Comparison of ENCODE assay signal across 24 mouse cellular contexts in the genomic region with DNA sequence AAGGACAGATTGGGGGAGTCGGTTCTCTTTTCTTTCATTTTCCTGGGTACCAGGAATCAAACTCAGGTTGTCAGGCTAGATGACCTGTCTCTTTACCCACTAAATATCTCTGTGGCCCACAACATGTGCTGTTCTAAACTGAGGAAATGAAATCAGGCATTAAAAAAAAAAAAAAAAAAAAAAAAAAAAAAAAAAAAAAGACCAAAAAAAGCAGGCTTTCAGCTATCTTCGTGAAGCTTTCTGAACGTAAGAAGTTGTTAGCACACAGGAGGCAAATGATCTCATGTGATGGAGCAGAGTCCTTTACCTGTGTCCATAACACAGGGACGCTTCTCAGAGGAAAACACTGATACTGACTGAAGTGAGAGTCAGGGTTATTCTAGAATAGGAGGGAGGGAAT. TPM values are rescaled to one million over a fixed set of nuclear protein-coding genes. Genes with fewer than 3 reads are reported as not detected.
DNase-seq lines count a peak whose midpoint lies in the region; ATAC-seq and TF ChIP-seq lines count a peak whose summit lies in the region.
"Had no signal": no experiment of that assay in that cellular context is flagged by ENCODE, and none has a peak within 500 bp of the region (broad histone marks: within the 10 kb centered on the region; RNA-seq: fewer than 3 reads in every experiment).

No protein-coding gene starts in this region.

- H3K27me3 ChIP-seq in midbrain, embryonic 11.5 days (ENCODE audit: control insufficient read depth, insufficient read depth, low read length) = no peaks in the 10 kb centered on the region
- no peaks in the 10 kb centered on the region for H3K27me3 ChIP-seq in midbrain, embryonic 13.5 days
- H3K27me3 ChIP-seq in CH12.LX (replicated peaks) (no peaks in the 10 kb centered on the region), MEL (ENCODE audit: control insufficient read depth in 1 of 2, insufficient read depth in 2 of 2, low read length in 2 of 2) (no peaks in the 10 kb centered on the region)
- H3K27me3 ChIP-seq in neural tube, embryonic 15.5 days (replicated peaks) = no peaks in the 10 kb centered on the region
- H3K27me3 ChIP-seq: Patski had no signal

- no peak for ATAC-seq in midbrain, embryonic 11.5 days (ENCODE audit: low FRiP score)
- no peak for ATAC-seq in midbrain, embryonic 13.5 days
- ATAC-seq in neural tube, embryonic 15.5 days (ENCODE audit: low FRiP score) = no peak
- ATAC-seq: activated CD4-positive, CD25-positive, alpha-beta regulatory T cell, adult 4 months; CD4-positive, CD25-positive, alpha-beta regulatory T cell, adult 4 months had no signal

- no peak overlapping the region for H3K9ac ChIP-seq in midbrain, embryonic 11.5 days (ENCODE audit: low read length)
- no peak overlapping the region for H3K9ac ChIP-seq in midbrain, embryonic 13.5 days (replicated peaks)
- H3K9ac ChIP-seq in CH12.LX (ENCODE audit: insufficient read depth, low read depth) = no peak overlapping the region
- H3K9ac ChIP-seq in ES-E14 (ENCODE audit: insufficient read depth, low read depth, low read length, poor library complexity, severe bottlenecking) = no peak overlapping the region
- no peak overlapping the region for H3K9ac ChIP-seq in MEL (ENCODE audit: control insufficient read depth, low read depth, low read length, poor library complexity, severe bottlenecking)
- H3K9ac ChIP-seq in neural tube, embryonic 15.5 days (replicated peaks) = no peak overlapping the region

- in situ Hi-C loops in CH12.LX (cut with MboI; ENCODE audit: low pct_ligation_motif_present, low pct_unique_long_range_greater_than_20kb, low sequenced_read_pairs) = no loop called here
- in situ Hi-C loops in ES-E14 (cut with MboI; ENCODE audit: low sequenced_read_pairs in 2 of 2, unreplicated experiment in 2 of 2) = no loop called here

- no peaks in the 10 kb centered on the region for H3K9me3 ChIP-seq in midbrain, embryonic 11.5 days (ENCODE audit: control insufficient read depth, low read length)
- no peaks in the 10 kb centered on the region for H3K9me3 ChIP-seq in midbrain, embryonic 13.5 days
- H3K9me3 ChIP-seq in CH12.LX (replicated peaks; ENCODE audit: low read length) (no peaks in the 10 kb centered on the region), ES-E14 (ENCODE audit: control insufficient read depth, insufficient read depth, low read depth, low read length) (no peaks in the 10 kb centered on the region), MEL (replicated peaks; ENCODE audit: insufficient read depth, low read length) (no peaks in the 10 kb centered on the region)
- H3K9me3 ChIP-seq in neural tube, embryonic 15.5 days (replicated peaks) = no peaks in the 10 kb centered on the region
- H3K9me3 ChIP-seq: G1E had no signal

- TF ChIP-seq RAD21 in CH12.LX (IDR thresholded peaks at IDR 0.05; ENCODE audit: low read depth, low read length) = no peak
- TF ChIP-seq RAD21 in MEL (IDR thresholded peaks at IDR 0.05; ENCODE audit: low read depth, low read length) = no peak

- H3K4me2 ChIP-seq in midbrain, embryonic 11.5 days = no peak overlapping the region
- no peak overlapping the region for H3K4me2 ChIP-seq in midbrain, embryonic 13.5 days (replicated peaks)
- H3K4me2 ChIP-seq in CH12.LX (ENCODE audit: insufficient read depth, low read depth, poor library complexity, severe bottlenecking) = no peak overlapping the region
- no peak overlapping the region for H3K4me2 ChIP-seq in neural tube, embryonic 15.5 days

- no peaks in the 10 kb centered on the region for H3K4me1 ChIP-seq in midbrain, embryonic 11.5 days (ENCODE audit: control insufficient read depth, insufficient read depth, low read length)
- H3K4me1 ChIP-seq in midbrain, embryonic 13.5 days (replicated peaks) = no peaks in the 10 kb centered on the region
- H3K4me1 ChIP-seq in CH12.LX (ENCODE audit: control insufficient read depth in 1 of 2, insufficient read depth in 2 of 2) = peaks cover 2 to 16% of the 10 kb centered on the region in 2 experiments; a peak in 3 of 4 replicates
- H3K4me1 ChIP-seq in ES-E14 (ENCODE audit: control insufficient read depth in 2 of 2, insufficient read depth in 2 of 2, low read length in 2 of 2, poor library complexity in 1 of 2) = no peaks in the 10 kb centered on the region
- H3K4me1 ChIP-seq in MEL (ENCODE audit: control insufficient read depth in 1 of 2, insufficient read depth in 2 of 2, low read length in 2 of 2) = peaks cover 0 to 10% of the 10 kb centered on the region in 2 experiments; a peak in 2 of 4 replicates
- H3K4me1 ChIP-seq in neural tube, embryonic 15.5 days = no peaks in the 10 kb centered on the region

- TF ChIP-seq CTCF in CH12.LX (conservative IDR thresholded peaks at IDR 0.05 in 1 of 2, IDR thresholded peaks at IDR 0.05 in 1 of 2; ENCODE audit: low read depth in 2 of 2, low read length in 2 of 2) (no peak), MEL (IDR thresholded peaks at IDR 0.05 in 2 of 3, conservative IDR thresholded peaks at IDR 0.05 in 1 of 3; ENCODE audit: control insufficient read depth in 1 of 3, insufficient read depth in 1 of 3, low read depth in 2 of 3, low read length in 3 of 3, poor library complexity in 1 of 3, severe bottlenecking in 1 of 3) (no peak)

- dilution Hi-C loops in CH12.LX (cut with MboI; ENCODE audit: extremely low pct_ligation_motif_present, extremely low pct_unique_long_range_greater_than_20kb, low sequenced_read_pairs) = no loop called here

- 93% methylated on average over 4 of the region's 4 CpGs for WGBS in midbrain, embryonic 11.5 days
- WGBS in midbrain, embryonic 13.5 days = 99% methylated on average over 4 of the region's 4 CpGs
- 91% methylated on average over 4 of the region's 4 CpGs for WGBS in neural tube, embryonic 15.5 days

- TF ChIP-seq EP300 in CH12.LX (IDR thresholded peaks at IDR 0.05; ENCODE audit: low read length) (no peak), MEL (IDR thresholded peaks at IDR 0.05; ENCODE audit: low read depth in 1 of 2, low read length in 2 of 2) (no peak)

- H3K79me2 ChIP-seq in CH12.LX (replicated peaks; ENCODE audit: control insufficient read depth, extremely low read depth, insufficient read depth, poor library complexity, severe bottlenecking) (no peaks in the 10 kb centered on the region; the same call in 1 of the 2 replicates), MEL (ENCODE audit: control insufficient read depth, insufficient read depth, low read length, poor library complexity) (peaks cover 3% of the 10 kb centered on the region; the same call in 1 of the 2 replicates)

- no peak overlapping the region for H3K4me3 ChIP-seq in midbrain, embryonic 11.5 days (ENCODE audit: low read depth, low read length)
- no peak overlapping the region for H3K4me3 ChIP-seq in midbrain, embryonic 13.5 days (replicated peaks)
- H3K4me3 ChIP-seq in CH12.LX (replicated peaks in 1 of 3; ENCODE audit: low read depth in 2 of 3, low read length in 2 of 3, poor library complexity in 1 of 3) = no peak overlapping the region
- no peak overlapping the region for H3K4me3 ChIP-seq in ES-E14 (ENCODE audit: insufficient read depth in 1 of 2, low read depth in 1 of 2, low read length in 2 of 2, poor library complexity in 1 of 2, severe bottlenecking in 1 of 2)
- H3K4me3 ChIP-seq in MEL (ENCODE audit: control insufficient read depth in 1 of 2, insufficient read depth in 1 of 2, low read depth in 2 of 2, low read length in 2 of 2) = no peak overlapping the region
- H3K4me3 ChIP-seq in neural tube, embryonic 15.5 days (replicated peaks) = no peak overlapping the region

- no peak overlapping the region for H3K27ac ChIP-seq in midbrain, embryonic 11.5 days (ENCODE audit: low read depth, low read length)
- H3K27ac ChIP-seq in midbrain, embryonic 13.5 days = no peak overlapping the region
- H3K27ac ChIP-seq in CH12.LX (ENCODE audit: insufficient read depth, low read depth) (no peak overlapping the region), ES-E14 (ENCODE audit: insufficient read depth, low read depth, low read length, poor library complexity, severe bottlenecking) (no peak overlapping the region), MEL (ENCODE audit: control insufficient read depth, low read depth, low read length) (no peak overlapping the region)
- no peak overlapping the region for H3K27ac ChIP-seq in neural tube, embryonic 15.5 days (replicated peaks)

- TF ChIP-seq POLR2A in CH12.LX (IDR thresholded peaks at IDR 0.05; ENCODE audit: low read depth, low read length) = no peak
- no peak for TF ChIP-seq POLR2A in MEL (IDR thresholded peaks at IDR 0.05; ENCODE audit: control insufficient read depth in 1 of 2, insufficient read depth in 1 of 2, low read depth in 1 of 2, low read length in 2 of 2, poor library complexity in 1 of 2)

- DNase-seq in midbrain, embryonic 11.5 days (ENCODE audit: low spot score, missing footprints) = peak; percentile 35
- DNase-seq in CH12.LX (ENCODE audit: extremely low read depth) (no peak), ES-E14 (ENCODE audit: low read depth, low spot score) (no peak), MEL (ENCODE audit: low read depth, low spot score) (no peak)
- DNase-seq in layer of hippocampus, adult 9-11 months = no peak
- DNase-seq in thymus, adult 18-20 months = no peak
- DNase-seq: adrenal gland, adult 2 months; adrenal gland, adult 8-10 months; adrenal gland, postnatal 10 days; adrenal gland, postnatal 14 days; adrenal gland, postnatal 25 days; adrenal gland, postnatal 36 days; B cell, adult 2 months; cerebellum, adult 11 months; cerebellum, adult 11-12 months; cerebellum, adult 18-20 months; cerebellum, adult 2 months; cerebellum, adult 8-10 months had no signal

- H3K36me3 ChIP-seq in midbrain, embryonic 11.5 days (ENCODE audit: control insufficient read depth, insufficient read depth, low read length) = no peaks in the 10 kb centered on the region; the same call in 1 of the 2 replicates
- peaks cover 25% of the 10 kb centered on the region for H3K36me3 ChIP-seq in midbrain, embryonic 13.5 days
- H3K36me3 ChIP-seq in CH12.LX (replicated peaks in 1 of 2; ENCODE audit: control insufficient read depth in 1 of 2, insufficient read depth in 1 of 2, low read length in 1 of 2) = peaks cover 10 to 23% of the 10 kb centered on the region in 2 experiments
- H3K36me3 ChIP-seq in ES-E14 (ENCODE audit: control insufficient read depth, insufficient read depth, low read length, poor library complexity, severe bottlenecking) = peaks cover 2% of the 10 kb centered on the region; the same call in 1 of the 2 replicates
- peaks cover 5 to 9% of the 10 kb centered on the region in 2 experiments for H3K36me3 ChIP-seq in MEL (ENCODE audit: control insufficient read depth in 1 of 2, insufficient read depth in 2 of 2, low read length in 2 of 2)
- peaks cover 13% of the 10 kb centered on the region for H3K36me3 ChIP-seq in neural tube, embryonic 15.5 days

RNA-seq across cellular contexts. Expression of gene I830077J02Rik, which starts 3.6 kb away (rescaled TPM):
- polyA plus RNA-seq in midbrain, embryonic 11.5 days (2014; fragmentation: Nextera tagmentation; extraction: Ambion mirVana) = 0.63 and 0.83 TPM in 2 replicates
- 0.39 and 0.41 TPM in 2 replicates for polyA plus RNA-seq in midbrain, embryonic 13.5 days (2015; fragmentation: Nextera tagmentation; extraction: Ambion mirVana)
- total RNA-seq in CH12.LX (2012; rRNA removed) (0.84 and 1.3 TPM in 2 replicates), CH12.LX (2014; rRNA removed) (2.9 and 3.2 TPM in 2 replicates), ES-E14 (2012; rRNA removed) (0.48 and 0.54 TPM in 2 replicates), MEL (2012; rRNA removed) (2.8 and 5.9 TPM in 2 replicates)
- polyA plus RNA-seq in CH12.LX (2012; ENCODE audit: insufficient read length, low read depth) (8.3 and 10.2 TPM in 2 replicates), MEL (2012; ENCODE audit: insufficient read depth in 1 of 2, insufficient read length in 2 of 2, low read depth in 1 of 2, low replicate concordance in 2 of 2, missing spikeins in 1 of 2) (1 to 10 TPM in 1 of 2 experiments, not detected in 1; 9.4 TPM)
- polyA plus RNA-seq in neural tube, embryonic 15.5 days (2015; fragmentation: Nextera tagmentation; extraction: Ambion mirVana) = 0.54 and 1.8 TPM in 2 replicates

RNA-seq across cellular contexts. Expression of gene Wdr77, which starts 23.1 kb away (rescaled TPM):
- polyA plus RNA-seq in midbrain, embryonic 11.5 days (2014; fragmentation: Nextera tagmentation; extraction: Ambion mirVana) = 132 and 136 TPM in 2 replicates
- polyA plus RNA-seq in midbrain, embryonic 13.5 days (2015; fragmentation: Nextera tagmentation; extraction: Ambion mirVana) = 107 TPM in 2 replicates
- total RNA-seq in CH12.LX (2012; rRNA removed) = 87.4 and 114 TPM in 2 replicates
- 86.7 and 91.2 TPM in 2 replicates for total RNA-seq in CH12.LX (2014; rRNA removed)
- polyA plus RNA-seq in CH12.LX (2012; ENCODE audit: insufficient read length, low read depth) = 203 and 235 TPM in 2 replicates
- total RNA-seq in ES-E14 (2012; rRNA removed) = 142 and 148 TPM in 2 replicates
- 103 and 116 TPM in 2 replicates for total RNA-seq in MEL (2012; rRNA removed)
- polyA plus RNA-seq in MEL (2012; ENCODE audit: insufficient read depth in 1 of 2, insufficient read length in 2 of 2, low read depth in 1 of 2, low replicate concordance in 2 of 2, missing spikeins in 1 of 2) = 100 to 1,000 TPM in 1 of 2 experiments, not detected in 1; 204 TPM
- polyA plus RNA-seq in neural tube, embryonic 15.5 days (2015; fragmentation: Nextera tagmentation; extraction: Ambion mirVana) = 86.7 and 104 TPM in 2 replicates

RNA-seq across cellular contexts. Expression of gene Atp5f1, which starts 23.8 kb away (rescaled TPM):
- polyA plus RNA-seq in midbrain, embryonic 11.5 days (2014; fragmentation: Nextera tagmentation; extraction: Ambion mirVana) = 566 and 581 TPM in 2 replicates
- polyA plus RNA-seq in midbrain, embryonic 13.5 days (2015; fragmentation: Nextera tagmentation; extraction: Ambion mirVana) = 541 and 556 TPM in 2 replicates
- total RNA-seq in CH12.LX (2012; rRNA removed) (317 and 342 TPM in 2 replicates), CH12.LX (2014; rRNA removed) (676 and 764 TPM in 2 replicates), ES-E14 (2012; rRNA removed) (203 and 300 TPM in 2 replicates), MEL (2012; rRNA removed) (309 and 313 TPM in 2 replicates)
- polyA plus RNA-seq in CH12.LX (2012; ENCODE audit: insufficient read length, low read depth) (494 and 505 TPM in 2 replicates), MEL (2012; ENCODE audit: insufficient read depth in 1 of 2, insufficient read length in 2 of 2, low read depth in 1 of 2, low replicate concordance in 2 of 2, missing spikeins in 1 of 2) (100 to 1,000 TPM in 1 of 2 experiments, not detected in 1; 344 TPM)
- 581 and 593 TPM in 2 replicates for polyA plus RNA-seq in neural tube, embryonic 15.5 days (2015; fragmentation: Nextera tagmentation; extraction: Ambion mirVana)

RNA-seq across cellular contexts. Expression of gene Ovgp1, which starts 37.4 kb away (rescaled TPM):
- 2.6 and 4.3 TPM in 2 replicates for polyA plus RNA-seq in midbrain, embryonic 11.5 days (2014; fragmentation: Nextera tagmentation; extraction: Ambion mirVana)
- 3.4 and 4.4 TPM in 2 replicates for polyA plus RNA-seq in midbrain, embryonic 13.5 days (2015; fragmentation: Nextera tagmentation; extraction: Ambion mirVana)
- total RNA-seq in CH12.LX (2012; rRNA removed) = 1.4 and 1.6 TPM in 2 replicates
- total RNA-seq in CH12.LX (2014; rRNA removed) = 2.3 TPM in 2 replicates
- 4.3 and 5.6 TPM in 2 replicates for polyA plus RNA-seq in CH12.LX (2012; ENCODE audit: insufficient read length, low read depth)
- 3.0 and 5.0 TPM in 2 replicates for total RNA-seq in ES-E14 (2012; rRNA removed)
- total RNA-seq in MEL (2012; rRNA removed) = 0.62 and 0.65 TPM in 2 replicates
- 1 to 10 TPM in 1 of 2 experiments, not detected in 1; 2.2 TPM for polyA plus RNA-seq in MEL (2012; ENCODE audit: insufficient read depth in 1 of 2, insufficient read length in 2 of 2, low read depth in 1 of 2, low replicate concordance in 2 of 2, missing spikeins in 1 of 2)
- 3.6 and 4.3 TPM in 2 replicates for polyA plus RNA-seq in neural tube, embryonic 15.5 days (2015; fragmentation: Nextera tagmentation; extraction: Ambion mirVana)
